Mouse (Mus musculus): Measurements from ENCODE around the gene Tie1. TPM values are rescaled to one million over a fixed set of nuclear protein-coding genes. Genes with fewer than 3 reads are reported as not detected.
A peak's percentile ranks its signal among the peaks of the same experiment; 100 is the strongest.

Tie1 gene
- polyA plus RNA-seq, 1 experiment = 28.3 TPM

DNA sequence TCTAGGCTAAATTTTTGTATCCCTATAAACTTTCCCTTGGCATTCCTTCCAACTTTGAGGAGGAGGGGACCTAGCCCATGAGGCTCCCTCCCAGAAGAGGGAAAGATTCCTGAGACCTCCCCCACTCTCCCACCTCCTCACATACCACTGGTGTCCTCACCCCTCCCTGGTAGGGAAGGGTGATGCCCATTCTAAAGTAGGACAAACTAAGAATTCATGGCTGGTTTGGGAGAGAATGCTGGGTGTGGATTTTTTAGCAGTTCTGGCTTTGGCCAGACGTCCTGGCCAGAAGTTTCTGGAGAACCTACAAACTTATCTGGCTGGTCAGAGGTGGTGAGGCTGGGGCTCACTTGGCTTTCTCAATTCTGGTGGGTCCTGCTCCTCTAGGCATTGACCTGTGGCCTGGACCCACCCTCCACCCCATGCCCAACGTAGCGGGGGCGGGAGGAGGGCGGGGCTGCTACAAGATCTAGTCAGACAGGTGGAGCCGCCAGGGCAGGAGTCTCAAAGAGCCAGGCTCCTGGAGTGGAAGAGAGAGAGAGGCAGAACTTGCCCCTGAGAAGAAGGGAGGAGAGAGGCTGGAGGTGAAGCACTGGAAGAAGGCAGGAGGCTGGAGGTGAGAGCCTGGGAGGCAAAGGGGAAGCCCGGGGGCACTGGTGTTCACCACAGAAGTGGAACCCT is 60.5 kb downstream of the Tie1 start:
- DNase-seq (ENCODE audit: low read depth in 1 of 2, low spot score in 2 of 2) = no peak
- H3K4me1 ChIP-seq (ENCODE audit: control insufficient read depth, insufficient read depth, insufficient read length) = peaks cover 11% of the 10 kb centered on the region

DNA sequence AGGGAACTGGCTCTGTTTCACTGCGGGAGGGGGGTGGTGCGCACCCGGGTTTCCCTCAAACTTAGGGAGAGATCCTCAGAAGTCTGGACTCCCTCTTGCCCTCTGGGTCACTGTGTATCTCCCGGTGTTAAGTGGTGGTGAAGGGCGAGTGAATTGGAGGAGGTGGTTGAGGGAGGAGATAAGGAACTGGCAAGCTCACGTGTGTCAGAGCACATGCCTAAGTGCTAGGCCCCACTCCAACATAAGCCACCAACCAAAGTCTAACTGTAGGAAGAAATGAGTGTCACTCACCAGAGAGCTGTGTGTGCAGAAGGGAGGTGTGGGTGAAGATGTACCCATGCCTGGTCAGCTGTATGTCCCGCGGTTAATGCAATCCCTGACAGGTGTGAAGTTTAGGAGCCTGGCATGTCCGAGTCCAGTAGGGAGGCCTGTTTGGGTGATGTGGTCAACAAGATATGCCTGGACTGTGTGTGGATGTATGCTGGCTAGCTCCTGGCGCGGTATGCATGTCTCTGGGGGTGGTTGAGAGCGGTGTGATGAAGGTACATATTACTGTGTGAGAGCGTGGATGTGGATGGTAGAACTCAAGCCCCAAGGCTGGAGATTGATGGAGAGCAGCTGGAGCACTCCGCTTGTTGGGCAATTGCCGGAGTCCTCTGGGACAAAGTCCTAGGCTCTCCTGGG is 61.2 kb downstream of the Tie1 start:
- TF ChIP-seq CTCF (IDR thresholded peaks at IDR 0.05; ENCODE audit: extremely low read depth, insufficient read depth, insufficient read length, insufficient replicate concordance) = no peak
- TF ChIP-seq POLR2A (IDR thresholded peaks at IDR 0.05; ENCODE audit: low read depth, low read length) = no peak
- DNase-seq (ENCODE audit: low read depth in 1 of 2, low spot score in 2 of 2) = no peak
- H3K36me3 ChIP-seq (ENCODE audit: control insufficient read depth, insufficient read depth, low read length) = peaks cover 16% of the 10 kb centered on the region
- H3K4me3 ChIP-seq (ENCODE audit: extremely low read depth, insufficient read depth, insufficient read length) = peak overlapping the region; percentile 75
- peak overlapping the region; percentile 81 for H3K27ac ChIP-seq (ENCODE audit: insufficient read depth, low read length)
- H3K4me1 ChIP-seq (ENCODE audit: control insufficient read depth, insufficient read depth, insufficient read length) = peaks cover 11% of the 10 kb centered on the region
- 36% methylated on average over 15 of the region's 15 CpGs for WGBS
- no peaks in the 10 kb centered on the region for H3K27me3 ChIP-seq (ENCODE audit: control insufficient read depth, insufficient read depth, low read length)

More for the DNA sequence above, 60.5 kb downstream of the Tie1 start:
- WGBS = 65% methylated on average over 7 of the region's 7 CpGs
- TF ChIP-seq POLR2A (IDR thresholded peaks at IDR 0.05; ENCODE audit: low read depth, low read length) (no peak), CTCF (IDR thresholded peaks at IDR 0.05; ENCODE audit: extremely low read depth, insufficient read depth, insufficient read length, insufficient replicate concordance) (no peak)
- no peaks in the 10 kb centered on the region for H3K27me3 ChIP-seq (ENCODE audit: control insufficient read depth, insufficient read depth, low read length)
- peaks cover 16% of the 10 kb centered on the region for H3K36me3 ChIP-seq (ENCODE audit: control insufficient read depth, insufficient read depth, low read length)
- no peak overlapping the region for H3K27ac ChIP-seq (ENCODE audit: insufficient read depth, low read length)
- peak overlapping the region; percentile 75; the same call in 1 of the 2 replicates for H3K4me3 ChIP-seq (ENCODE audit: extremely low read depth, insufficient read depth, insufficient read length)

GRCm38 (mm10) chr4:118427768-118428451 is 62.0 kb downstream of the Tie1 start, which contains the start of gene Elovl1:
Elovl1 (plus strand) TSS chr4:118428093.
- Histone ChIP-seq H3K4me1 (ENCODE audit: control insufficient read depth, insufficient read depth, insufficient read length) (peaks cover 11% of the 10 kb centered on the region), H3K36me3 (ENCODE audit: control insufficient read depth, insufficient read depth, low read length) (peaks cover 17% of the 10 kb centered on the region), H3K27me3 (ENCODE audit: control insufficient read depth, insufficient read depth, low read length) (no peaks in the 10 kb centered on the region), H3K27ac (ENCODE audit: insufficient read depth, low read length) (peak within 1 kb of the TSS; percentile 81), H3K4me3 (ENCODE audit: extremely low read depth, insufficient read depth, insufficient read length) (peak within 1 kb of the TSS; percentile 75)
- DNase-seq (ENCODE audit: low read depth in 1 of 2, low spot score in 2 of 2) = peak; percentile 59 to 86
- TF ChIP-seq CTCF (IDR thresholded peaks at IDR 0.05; ENCODE audit: extremely low read depth, insufficient read depth, insufficient read length, insufficient replicate concordance) = no peak
- peak; percentile 53 for TF ChIP-seq POLR2A (IDR thresholded peaks at IDR 0.05; ENCODE audit: low read depth, low read length)
- under 1% methylated on average over 26 of the region's 31 CpGs for WGBS

GRCm38 (mm10) chr4:118427415-118427767 is 62.5 kb downstream of the Tie1 start:
- H3K4me3 ChIP-seq (ENCODE audit: extremely low read depth, insufficient read depth, insufficient read length) = peak overlapping the region; percentile 57
- no peaks in the 10 kb centered on the region for H3K27me3 ChIP-seq (ENCODE audit: control insufficient read depth, insufficient read depth, low read length)
- DNase-seq (ENCODE audit: low read depth in 1 of 2, low spot score in 2 of 2) = no peak
- WGBS = 10% methylated on average over 5 of the region's 5 CpGs
- H3K27ac ChIP-seq (ENCODE audit: insufficient read depth, low read length) = peak overlapping the region; percentile 71
- peaks cover 14% of the 10 kb centered on the region for H3K36me3 ChIP-seq (ENCODE audit: control insufficient read depth, insufficient read depth, low read length)
- H3K4me1 ChIP-seq (ENCODE audit: control insufficient read depth, insufficient read depth, insufficient read length) = peaks cover 11% of the 10 kb centered on the region
- TF ChIP-seq POLR2A (IDR thresholded peaks at IDR 0.05; ENCODE audit: low read depth, low read length) (no peak), CTCF (IDR thresholded peaks at IDR 0.05; ENCODE audit: extremely low read depth, insufficient read depth, insufficient read length, insufficient replicate concordance) (no peak)

DNA sequence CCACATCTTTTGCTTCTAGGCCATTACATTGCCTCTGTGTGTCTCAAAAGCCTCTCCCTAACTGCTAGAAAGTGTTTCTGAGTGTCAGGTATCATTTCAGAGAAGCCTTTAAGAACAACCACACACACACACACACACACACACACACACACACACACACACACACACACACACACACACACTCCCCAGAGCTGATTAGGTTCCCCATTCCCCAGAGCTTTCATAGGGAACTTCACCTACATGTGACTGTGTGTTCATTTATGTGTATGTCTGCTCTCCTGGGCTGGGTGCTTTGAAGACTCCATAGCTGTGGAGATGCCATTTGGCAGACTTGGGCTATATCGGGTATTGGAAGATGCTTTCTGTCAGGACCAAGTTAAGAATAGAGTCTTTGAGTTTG is 64.5 kb downstream of the Tie1 start:
- Histone ChIP-seq H3K4me3 (ENCODE audit: extremely low read depth, insufficient read depth, insufficient read length) (no peak overlapping the region), H3K36me3 (ENCODE audit: control insufficient read depth, insufficient read depth, low read length) (peaks cover 6% of the 10 kb centered on the region), H3K27me3 (ENCODE audit: control insufficient read depth, insufficient read depth, low read length) (no peaks in the 10 kb centered on the region), H3K4me1 (ENCODE audit: control insufficient read depth, insufficient read depth, insufficient read length) (peaks cover 11% of the 10 kb centered on the region), H3K27ac (ENCODE audit: insufficient read depth, low read length) (no peak overlapping the region)
- DNase-seq (ENCODE audit: low read depth in 1 of 2, low spot score in 2 of 2) = no peak
- no peak for TF ChIP-seq POLR2A (IDR thresholded peaks at IDR 0.05; ENCODE audit: low read depth, low read length)
- TF ChIP-seq CTCF (IDR thresholded peaks at IDR 0.05; ENCODE audit: extremely low read depth, insufficient read depth, insufficient read length, insufficient replicate concordance) = no peak
- WGBS = 95% methylated on average over 1 of the region's 1 CpGs

GRCm38 (mm10) chr4:118424541-118425160 is 65.2 kb downstream of the Tie1 start:
- Histone ChIP-seq H3K4me3 (ENCODE audit: extremely low read depth, insufficient read depth, insufficient read length) (no peak overlapping the region), H3K36me3 (ENCODE audit: control insufficient read depth, insufficient read depth, low read length) (peaks cover 7% of the 10 kb centered on the region), H3K27me3 (ENCODE audit: control insufficient read depth, insufficient read depth, low read length) (no peaks in the 10 kb centered on the region), H3K27ac (ENCODE audit: insufficient read depth, low read length) (no peak overlapping the region), H3K4me1 (ENCODE audit: control insufficient read depth, insufficient read depth, insufficient read length) (peaks cover 11% of the 10 kb centered on the region)
- WGBS = 84% methylated on average over 4 of the region's 4 CpGs
- TF ChIP-seq POLR2A (IDR thresholded peaks at IDR 0.05; ENCODE audit: low read depth, low read length) (no peak), CTCF (IDR thresholded peaks at IDR 0.05; ENCODE audit: extremely low read depth, insufficient read depth, insufficient read length, insufficient replicate concordance) (no peak)
- DNase-seq (ENCODE audit: low read depth in 1 of 2, low spot score in 2 of 2) = no peak
